In the genomic region with DNA sequence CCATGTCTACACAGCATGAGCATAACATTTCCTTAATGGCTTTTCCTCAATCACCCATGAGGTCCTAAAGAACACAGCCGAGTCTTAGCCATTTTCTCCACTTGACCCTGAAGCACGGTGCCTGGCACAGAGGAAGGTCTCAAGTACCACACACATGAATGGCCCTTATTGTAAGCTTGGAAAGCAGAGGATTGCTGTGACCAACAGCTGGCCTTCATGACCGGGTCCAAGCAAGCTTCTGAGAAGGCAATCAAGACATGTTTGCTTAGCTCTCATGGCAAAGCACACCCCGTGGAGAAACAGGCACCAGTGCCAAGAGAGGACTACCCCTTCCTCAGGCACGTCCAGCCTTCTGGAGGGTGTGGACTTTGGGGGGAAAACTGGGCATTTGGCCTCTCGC, we compare ENCODE assay signal across 26 mouse cellular contexts. TPM values are rescaled to one million over a fixed set of nuclear protein-coding genes. Genes with fewer than 3 reads are reported as not detected.
DNase-seq lines count a peak whose midpoint lies in the region; ATAC-seq and TF ChIP-seq lines count a peak whose summit lies in the region.
"Had no signal": no experiment of that assay in that cellular context is flagged by ENCODE, and none has a peak within 500 bp of the region (broad histone marks: within the 10 kb centered on the region; RNA-seq: fewer than 3 reads in every experiment).

No protein-coding gene starts in this region.

- no peak for TF ChIP-seq CTCF in layer of hippocampus, adult 2 months (conservative IDR thresholded peaks at IDR 0.05)
- no peak for TF ChIP-seq CTCF in lung, embryonic 14.5 days (IDR thresholded peaks at IDR 0.05; ENCODE audit: low read depth)

- H3K9me3 ChIP-seq in lung, embryonic 14.5 days (ENCODE audit: low read depth, low read length): no peaks in the 10 kb centered on the region
- H3K9me3 ChIP-seq: embryonic facial prominence, embryonic 15.5 days; hindbrain, embryonic 15.5 days; intestine, embryonic 15.5 days; neural tube, embryonic 13.5 days had no signal

- no peak for DNase-seq in layer of hippocampus, adult 2 months (ENCODE audit: low spot score in 2 of 2)
- DNase-seq in layer of hippocampus, adult 8-10 months (ENCODE audit: low spot score in 2 of 2): no peak
- DNase-seq in lung, embryonic 14.5 days: peak; percentile 34
- DNase-seq in lung, postnatal 14 days: peak; percentile 42
- no peak for DNase-seq in yolk sac, embryonic 10.5 days (ENCODE audit: low spot score)
- DNase-seq in Muller cell, postnatal 12 days (ENCODE audit: inconsistent ontology term): no peak
- no peak for DNase-seq in layer of hippocampus, adult 9-11 months
- DNase-seq: adrenal gland, postnatal 25 days; cerebellum, adult 11-12 months; cerebellum, adult 9-11 months; gastrocnemius, postnatal 14 days; heart, postnatal 14 days; kidney, adult 2 months; kidney, postnatal 36 days; right cerebral cortex, postnatal 4 days; thymus, postnatal 14 days had no signal

- H3K4me1 ChIP-seq in lung, embryonic 14.5 days (ENCODE audit: insufficient read depth): 0 out of 2 replicates have a peak, but pooled peaks cover 3% of the 10 kb centered on the region

- H3K27me3 ChIP-seq in lung, embryonic 14.5 days (ENCODE audit: insufficient read depth, low read length): no peaks in the 10 kb centered on the region
- H3K27me3 ChIP-seq: embryonic facial prominence, embryonic 15.5 days; hindbrain, embryonic 15.5 days; intestine, embryonic 15.5 days; limb, embryonic 12.5 days; neural tube, embryonic 13.5 days had no signal

- no peak overlapping the region for H3K9ac ChIP-seq in lung, embryonic 14.5 days
- H3K9ac ChIP-seq: embryonic facial prominence, embryonic 15.5 days; forebrain, embryonic 12.5 days; hindbrain, embryonic 15.5 days; intestine, embryonic 15.5 days; limb, embryonic 12.5 days; midbrain, embryonic 12.5 days; neural tube, embryonic 13.5 days had no signal

- no peak overlapping the region for H3K4me3 ChIP-seq in layer of hippocampus, adult 2 months
- H3K4me3 ChIP-seq in lung, embryonic 14.5 days (ENCODE audit: low read depth, low read length): no peak overlapping the region
- H3K4me3 ChIP-seq: embryonic facial prominence, embryonic 10.5 days; embryonic facial prominence, embryonic 15.5 days; forebrain, embryonic 12.5 days; hindbrain, embryonic 10.5 days; hindbrain, embryonic 15.5 days; intestine, embryonic 15.5 days; limb, embryonic 12.5 days; midbrain, embryonic 12.5 days; neural tube, embryonic 13.5 days had no signal

- 0 out of 2 replicates have a peak, but pooled peaks have one; percentile 9 for ATAC-seq in lung, embryonic 14.5 days (ENCODE audit: insufficient read depth)
- ATAC-seq: intestine, embryonic 15.5 days had no signal

- H3K27ac ChIP-seq in layer of hippocampus, adult 2 months: peak overlapping the region; percentile 95; the same call in 1 of the 2 replicates
- no peak overlapping the region for H3K27ac ChIP-seq in lung, embryonic 14.5 days (ENCODE audit: low read depth)
- H3K27ac ChIP-seq: embryonic facial prominence, embryonic 10.5 days; embryonic facial prominence, embryonic 15.5 days; forebrain, embryonic 12.5 days; hindbrain, embryonic 10.5 days; hindbrain, embryonic 15.5 days; intestine, embryonic 15.5 days; limb, embryonic 12.5 days; midbrain, embryonic 12.5 days; neural tube, embryonic 13.5 days had no signal

- 63% methylated on average over 6 of the region's 6 CpGs for WGBS in lung, embryonic 14.5 days

- H3K36me3 ChIP-seq in lung, embryonic 14.5 days (ENCODE audit: insufficient read depth): no peaks in the 10 kb centered on the region
- H3K36me3 ChIP-seq: embryonic facial prominence, embryonic 10.5 days; embryonic facial prominence, embryonic 15.5 days; forebrain, embryonic 12.5 days; G1E; hindbrain, embryonic 15.5 days; intestine, embryonic 15.5 days; limb, embryonic 12.5 days; midbrain, embryonic 12.5 days; neural tube, embryonic 13.5 days had no signal

- H3K4me2 ChIP-seq in lung, embryonic 14.5 days: no peak overlapping the region
- H3K4me2 ChIP-seq: embryonic facial prominence, embryonic 15.5 days; forebrain, embryonic 12.5 days; hindbrain, embryonic 15.5 days; intestine, embryonic 15.5 days; limb, embryonic 12.5 days; midbrain, embryonic 12.5 days; neural tube, embryonic 13.5 days had no signal

RNA-seq across cellular contexts. Expression of gene Clmn, which starts 3.0 kb away (rescaled TPM):
- 100 to 1,000 TPM; 103 to 108 TPM for total RNA-seq in layer of hippocampus, adult 2 months (2021)
- 100 to 1,000 TPM in 3 of 4 experiments, 10 to 100 TPM in 1; 98.6 to 111 (median 105) TPM for total RNA-seq in layer of hippocampus, adult 8-10 months (2022)
- polyA plus RNA-seq in lung, embryonic 14.5 days (2014; fragmentation: Nextera tagmentation; extraction: Ambion mirVana): 2.1 and 2.8 TPM in 2 replicates
- polyA plus RNA-seq: G1E had no signal

Comparison
In these comparisons a context has a peak if more than half of its experiments do, and no peak if none do; other contexts are left out.
1. DNase-seq: peak in lung, embryonic 14.5 days (single experiment) and lung, postnatal 14 days (single experiment); none in layer of hippocampus, adult 2 months (0 of 2), layer of hippocampus, adult 8-10 months (0 of 2), yolk sac, embryonic 10.5 days (single experiment), Muller cell, postnatal 12 days (single experiment) and layer of hippocampus, adult 9-11 months (single experiment).